Mouse (Mus musculus): ENCODE data around the gene Eef2k.

DNA sequence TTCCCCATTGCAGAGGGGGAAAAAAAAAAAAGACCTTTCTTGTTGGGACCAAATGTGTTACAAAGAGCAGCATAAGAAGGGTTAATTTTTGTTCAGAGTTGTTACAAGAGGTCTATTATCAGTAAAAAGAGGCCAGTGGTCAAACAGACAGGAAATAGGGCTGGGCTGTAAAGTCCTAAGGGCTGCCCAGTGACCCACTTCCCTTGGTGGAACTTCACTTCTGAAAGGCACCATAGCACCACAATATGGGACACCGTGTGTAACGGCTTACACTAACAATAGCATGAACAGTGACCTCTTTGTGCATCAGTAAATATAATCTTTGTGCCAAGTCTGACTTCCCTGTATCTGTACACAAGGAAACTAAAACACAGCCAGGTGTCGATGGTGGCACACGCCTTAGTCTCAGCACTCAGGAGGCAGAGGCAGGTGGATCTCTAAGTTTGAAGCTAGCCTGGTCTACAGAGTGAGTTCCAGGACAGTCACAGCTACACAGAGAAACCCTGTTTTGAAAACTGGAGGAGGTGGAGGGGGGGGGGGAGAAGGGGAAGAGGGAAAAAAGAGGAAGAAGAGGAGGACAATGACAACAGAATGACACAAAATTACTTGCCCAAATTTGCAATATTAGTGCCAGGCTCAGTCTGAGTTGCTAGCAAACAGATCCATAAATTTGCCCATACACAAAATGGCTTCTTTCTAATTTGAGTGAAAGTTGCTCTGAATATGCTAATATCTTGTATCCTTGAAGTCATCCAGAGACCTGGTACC lies 41.1 kb downstream of the Eef2k start:
- TF ChIP-seq CTCF (IDR thresholded peaks at IDR 0.05; ENCODE audit: low read depth, low read length) (no peak), POLR2A (IDR thresholded peaks at IDR 0.05; ENCODE audit: insufficient read depth, low read length) (no peak), EP300 (IDR thresholded peaks at IDR 0.05; ENCODE audit: insufficient read depth, low read depth, low read length) (no peak)
